Mouse (Mus musculus) adrenal gland, adult 18-20 months (tissue): ENCODE measurements at regions not wholly inside any gene's neighbourhood (a gene's known extent, or its start where the extent isn't known, plus 50 kb on each side); places are given as distances from the start of the nearest gene placed in this dataset.
A peak's percentile ranks its signal among the peaks of the same experiment; 100 is the strongest.

Experiments
- DNase-seq, 2 experiments: peaks; one replicate each; pipeline ENCODE4 v3.0.0; 2021 to 2022; ENCODE audit warnings: low spot score in 2 of 2

GRCm38 (mm10) chr10:99367757-99368156 is 104.7 kb downstream of the Dusp6 start:
- DNase-seq: no peak

GRCm38 (mm10) chr10:99375101-99375500 is 112.1 kb downstream of the Dusp6 start:
- no peak for DNase-seq

- no peak for DNase-seq
These were observed 113.4 kb downstream of the Dusp6 start for GRCm38 (mm10) chr10:99376430-99376829.

DNA sequence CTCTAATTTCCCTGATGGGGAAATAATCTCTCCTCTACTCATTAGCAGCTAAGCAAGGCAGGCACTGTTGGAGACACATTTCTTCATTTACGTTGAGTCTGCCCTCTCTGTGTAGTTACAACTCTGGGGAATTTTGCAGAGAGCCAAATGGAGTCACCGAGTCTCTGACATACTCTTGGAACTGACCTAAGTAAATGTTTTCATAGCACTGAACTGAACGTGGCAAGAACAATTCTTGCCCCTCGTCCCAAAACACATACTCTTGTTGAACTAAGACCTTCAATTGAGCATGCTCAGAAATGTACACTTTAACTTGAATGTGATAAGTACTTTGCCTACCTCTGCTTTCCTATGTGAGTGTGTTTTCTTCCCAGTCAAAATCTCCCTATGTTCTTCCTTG is 114.5 kb downstream of the Dusp6 start:
- no peak for DNase-seq

GRCm38 (mm10) chr10:99379156-99379555 is 116.1 kb downstream of the Dusp6 start:
- no peak for DNase-seq

DNA sequence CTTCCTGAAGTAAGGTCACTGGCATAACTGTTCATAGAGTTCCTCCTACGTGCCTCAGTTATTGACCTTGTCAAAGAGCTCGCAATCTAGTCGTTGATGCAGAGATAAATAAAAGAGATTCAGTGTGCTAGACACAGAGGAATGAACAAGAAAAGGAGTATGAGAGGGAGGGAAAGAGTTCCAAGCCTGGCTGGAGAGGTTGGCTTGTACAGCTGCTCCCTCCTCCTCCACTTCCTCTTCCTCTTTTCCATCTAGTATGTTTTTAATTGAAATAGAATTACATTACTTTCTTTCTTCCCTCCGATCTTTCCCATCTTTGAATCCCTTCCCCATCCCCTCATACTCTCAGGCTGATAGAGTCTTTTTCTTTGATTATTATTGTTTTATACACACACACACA is 117.1 kb downstream of the Dusp6 start:
- no peak for DNase-seq

- no peak for DNase-seq
These were observed 120.0 kb downstream of the Dusp6 start for GRCm38 (mm10) chr10:99383028-99383427.

- DNase-seq: no peak
These were observed 121.3 kb downstream of the Dusp6 start for GRCm38 (mm10) chr10:99384366-99384765.

DNA sequence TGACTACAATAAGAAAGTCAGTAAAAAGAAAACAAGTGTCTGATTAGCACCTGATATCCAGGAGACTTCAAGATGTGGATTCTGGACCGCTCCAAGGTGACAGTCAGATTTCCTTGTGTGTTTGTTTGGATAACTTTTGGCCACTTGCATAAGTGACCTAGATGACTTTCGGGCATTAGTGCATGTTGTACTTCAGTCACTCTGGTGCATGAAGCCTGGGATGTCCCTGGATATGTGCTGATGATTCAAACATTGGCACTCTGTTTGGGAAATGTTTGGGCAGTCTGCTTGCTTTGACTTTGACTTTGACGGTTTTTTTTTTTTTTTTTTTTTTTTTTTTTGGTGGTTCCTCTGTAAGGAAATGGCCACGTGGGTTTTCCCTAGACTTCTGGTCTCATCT is 121.8 kb downstream of the Dusp6 start:
- DNase-seq: no peak

GRCm38 (mm10) chr10:99385854-99386253 is 122.8 kb downstream of the Dusp6 start:
- DNase-seq: no peak

DNA sequence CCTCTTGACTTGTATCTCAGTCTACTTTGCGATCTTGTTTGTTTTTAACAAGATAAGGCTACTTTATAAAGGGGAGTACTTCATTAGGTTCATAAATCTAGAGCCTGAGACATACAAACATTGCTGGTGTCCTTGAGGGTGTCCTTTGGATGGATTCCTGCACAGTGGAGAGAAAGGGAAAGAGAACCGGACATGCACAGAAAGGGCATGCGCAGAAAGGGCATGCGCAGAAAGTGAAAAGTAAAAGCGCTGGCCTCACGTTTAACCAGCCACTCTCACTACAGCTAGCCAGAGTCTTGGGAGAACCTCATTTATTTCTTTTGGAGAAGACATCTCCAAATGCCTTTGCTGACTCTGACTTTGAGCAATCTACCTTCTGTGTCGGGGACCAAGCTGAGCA is 125.5 kb downstream of the Dusp6 start:
- DNase-seq: peak; percentile 36 to 72

DNA sequence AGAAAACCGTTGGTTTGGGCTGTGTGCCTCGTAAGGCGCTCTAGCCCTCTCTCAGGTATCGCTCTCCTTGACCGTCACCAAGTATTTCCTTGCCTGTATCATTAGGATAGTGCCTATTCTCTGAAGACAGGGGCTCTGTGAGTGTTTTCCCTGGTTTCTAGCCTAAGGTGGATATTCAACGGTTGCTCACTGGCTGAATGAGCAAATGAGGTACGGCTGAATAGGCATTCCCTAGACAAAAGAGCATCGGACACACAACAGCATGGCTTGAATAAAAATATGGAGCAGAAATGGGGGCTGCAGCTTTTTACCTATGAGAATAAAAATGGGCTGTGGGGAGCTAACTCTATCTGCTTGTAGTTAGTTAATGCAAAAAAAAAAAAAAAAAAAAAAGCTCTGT is 126.0 kb downstream of the Dusp6 start:
- no peak for DNase-seq

GRCm38 (mm10) chr10:99390609-99391183 is 127.7 kb downstream of the Dusp6 start:
- no peak for DNase-seq

DNA sequence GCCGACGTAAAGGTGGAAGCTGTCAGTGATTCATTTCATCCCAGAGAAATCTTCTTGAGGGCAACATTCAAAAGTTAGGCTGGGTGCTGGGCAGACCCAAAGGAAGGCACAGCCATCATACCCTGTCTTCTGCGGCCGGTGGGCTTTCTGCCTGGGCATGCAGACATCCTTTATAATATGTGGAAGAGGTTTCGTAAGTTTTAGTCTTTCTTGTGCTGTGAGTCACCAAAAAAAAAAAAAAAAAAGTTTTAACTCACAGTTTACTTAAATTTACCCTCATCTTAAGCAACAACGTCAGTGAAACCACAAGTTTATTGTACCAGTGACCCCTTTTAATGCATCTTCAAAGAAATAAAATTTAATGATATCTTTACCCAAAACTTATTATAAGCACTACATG is 128.7 kb downstream of the Dusp6 start:
- DNase-seq: no peak

- no peak for DNase-seq
These were observed 129.9 kb downstream of the Dusp6 start for GRCm38 (mm10) chr10:99392979-99393378.

GRCm38 (mm10) chr10:99393523-99393922 is 130.5 kb downstream of the Dusp6 start:
- no peak for DNase-seq

DNA sequence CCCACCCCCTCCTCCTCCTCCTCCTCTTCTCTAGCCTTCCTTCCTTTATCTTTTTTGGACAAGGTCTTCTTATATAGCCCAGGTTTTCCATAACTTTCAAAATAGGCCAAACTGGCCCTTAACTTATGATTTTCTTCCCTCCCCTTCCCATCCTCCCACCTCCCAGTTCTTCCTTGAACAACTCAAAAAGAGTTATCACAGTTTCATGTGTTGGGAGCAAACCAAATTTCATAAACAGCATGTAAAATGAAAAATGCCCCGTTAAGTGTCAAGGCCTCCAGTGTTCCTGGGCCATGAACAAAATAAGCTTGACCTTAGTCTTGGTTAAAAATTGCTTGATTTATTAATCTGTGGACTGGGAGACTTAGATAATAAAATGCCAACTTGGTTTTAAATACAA is 132.4 kb downstream of the Dusp6 start:
- DNase-seq: no peak

GRCm38 (mm10) chr10:99396630-99397029 is 133.6 kb downstream of the Dusp6 start:
- DNase-seq: no peak

DNA sequence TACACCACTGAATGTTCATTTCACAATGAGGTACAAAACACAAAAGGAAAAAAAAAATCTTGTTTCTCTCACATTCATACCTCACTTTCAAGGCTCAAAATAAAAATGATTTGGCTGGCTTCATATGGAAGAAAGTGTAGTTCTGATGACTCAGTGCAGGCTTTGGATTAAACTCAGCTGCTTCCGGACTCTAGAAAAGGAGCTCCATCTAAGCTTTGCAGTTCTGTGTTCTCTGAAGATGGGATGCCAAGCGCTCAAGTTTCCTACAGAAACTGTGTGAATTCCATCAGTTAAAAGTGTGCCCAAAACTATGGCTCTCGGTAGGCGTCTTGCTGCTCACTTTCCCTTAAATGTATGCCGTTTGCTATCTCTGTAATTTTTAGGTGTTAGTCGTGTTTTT is 137.0 kb downstream of the Dusp6 start:
- no peak for DNase-seq

- no peak for DNase-seq
These were observed 143.7 kb downstream of the Dusp6 start for GRCm38 (mm10) chr10:99406764-99407163.

- DNase-seq: no peak
These were observed 145.8 kb downstream of the Dusp6 start for GRCm38 (mm10) chr10:99408786-99409185.

GRCm38 (mm10) chr10:99409744-99410143 is 146.7 kb downstream of the Dusp6 start:
- peak; percentile 39 to 45 for DNase-seq

DNA sequence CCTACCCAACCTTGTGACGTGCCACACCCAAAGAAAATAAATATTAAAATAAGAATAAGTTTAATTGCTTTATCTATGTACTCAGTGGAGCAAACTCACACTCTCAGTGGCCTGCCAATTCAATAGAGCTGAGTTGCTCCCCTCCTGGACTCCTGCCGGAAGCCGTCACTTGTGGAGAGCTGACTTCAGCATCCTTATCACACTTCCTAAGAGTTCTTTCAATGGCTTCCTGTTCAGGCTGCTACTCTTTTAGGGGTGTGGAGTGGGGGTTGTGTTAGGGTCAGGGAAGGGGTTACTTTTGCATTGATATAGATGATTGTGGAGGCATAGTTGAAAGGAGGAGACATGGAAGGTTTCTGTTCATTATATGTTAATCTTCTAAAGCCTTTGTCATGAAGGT is 147.7 kb downstream of the Dusp6 start:
- DNase-seq: no peak

DNA sequence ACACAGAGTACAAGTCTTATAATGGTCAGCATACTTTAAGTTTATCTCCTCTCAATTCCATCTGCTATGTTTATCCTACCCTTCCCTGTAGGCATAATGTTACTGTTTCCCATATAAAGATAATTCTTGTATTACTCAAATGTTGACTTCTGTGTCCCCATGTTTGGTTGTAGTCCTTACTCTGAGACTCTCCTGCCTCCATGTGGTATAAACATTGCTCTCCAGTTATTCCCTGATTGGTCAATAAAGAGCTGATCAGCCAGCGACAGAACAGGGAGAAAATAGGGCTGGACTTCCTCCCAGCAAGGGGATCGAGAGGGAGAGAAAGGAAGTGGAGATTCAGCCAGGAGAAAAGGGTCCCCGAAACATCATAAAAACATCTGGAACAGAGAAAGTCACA is 150.4 kb downstream of the Dusp6 start:
- no peak for DNase-seq
